Mouse (Mus musculus) hindbrain, embryonic 12.5 days (tissue): ENCODE results near the gene Rnf208. TPM values are rescaled to one million over a fixed set of nuclear protein-coding genes. Genes with fewer than 3 reads are reported as not detected.

ENCODE experiments used
- ATAC-seq: fragments of 200-750 bp; cut with Nextera tagmentation; 2 replicates; pipeline ENCODE4 v1.8.0; 2017; ENCODE audit warnings: moderate TSS enrichment; ENCODE audit not compliant: low FRiP score
- H3K27ac ChIP-seq: fragments of 300-500 bp; sonication (generic); 2 replicates; pipeline ENCODE4 v1.5.1; 2016; ENCODE audit warnings: mild to moderate bottlenecking
- H3K27me3 ChIP-seq: fragments of 300-500 bp; sonication (generic); 2 replicates; pipeline ENCODE4 v1.6.1; 2016; ENCODE audit warnings: mild to moderate bottlenecking
- H3K36me3 ChIP-seq: fragments of 300-500 bp; sonication (generic); 2 replicates; pipeline ENCODE4 v1.6.1; 2016; ENCODE audit warnings: mild to moderate bottlenecking
- H3K4me1 ChIP-seq: fragments of 300-500 bp; sonication (generic); 2 replicates; pipeline ENCODE4 v1.6.1; 2016
- H3K4me2 ChIP-seq: fragments of 300-500 bp; sonication (generic); replicated peaks from 2 replicates; pipeline ENCODE4 v1.6.1; 2016; ENCODE audit warnings: mild to moderate bottlenecking
- H3K4me3 ChIP-seq: fragments of 300-500 bp; sonication (generic); 2 replicates; pipeline ENCODE4 v1.5.1; 2016; ENCODE audit warnings: mild to moderate bottlenecking
- H3K9ac ChIP-seq: fragments of 300-500 bp; sonication (generic); 2 replicates; pipeline ENCODE4 v1.6.1; 2016; ENCODE audit warnings: mild to moderate bottlenecking, moderate library complexity
- H3K9me3 ChIP-seq: fragments of 300-500 bp; sonication (generic); replicated peaks from 2 replicates; pipeline ENCODE4 v1.6.1; 2016; ENCODE audit warnings: mild to moderate bottlenecking
- WGBS: fragments of 180-500 bp; shearing (Covaris S2); methylation state at CpG from one replicate; pipeline ENCODE4 v1.1.7; 2016; 5-methylcytosine and 5-hydroxymethylcytosine counted together
- polyA plus RNA-seq: library from polyadenylated mRNA; unstranded; fragments of >200 nt; fragmentation: Nextera tagmentation; extraction: Ambion mirVana; gene quantifications from 2 replicates; pipeline ENCODE4 v1.2.1, GENCODE M21; 2016

The Rnf208 gene
- polyA plus RNA-seq, 1 experiment from 2014 or later, result 37.8 TPM

GRCm38 (mm10) chr2:25290101-25290815 is 48.2 kb downstream of the Rnf208 start:
- peaks cover 84% of the 10 kb centered on the region for H3K27me3 ChIP-seq
- ATAC-seq, result no peak
- peak overlapping the region; percentile 17 for H3K4me3 ChIP-seq
- peak overlapping the region; percentile 40 for H3K4me2 ChIP-seq
- H3K36me3 ChIP-seq, result peaks cover 12% of the 10 kb centered on the region
- H3K9me3 ChIP-seq, result no peaks in the 10 kb centered on the region
- peaks cover 16% of the 10 kb centered on the region for H3K4me1 ChIP-seq
- H3K9ac ChIP-seq, result peak overlapping the region; percentile 8; the same call in 1 of the 2 replicates
- 2% methylated on average over 54 of the region's 54 CpGs for WGBS
- no peak overlapping the region for H3K27ac ChIP-seq

DNA sequence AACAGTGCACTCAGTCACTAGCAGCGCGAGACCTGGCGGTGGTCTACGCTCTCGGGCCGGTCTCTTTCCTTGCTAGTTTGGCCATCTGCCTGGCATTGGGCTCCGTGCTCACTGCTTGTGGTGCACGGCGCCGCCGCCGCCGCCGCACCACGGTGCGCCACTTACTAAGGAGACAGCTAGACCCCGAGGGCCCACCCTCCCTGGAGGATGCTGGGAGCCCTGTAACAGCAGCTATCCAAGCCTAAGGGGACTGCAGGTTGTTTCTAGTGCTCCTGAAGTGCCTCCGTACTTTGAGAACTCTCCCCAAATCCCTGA is 48.7 kb downstream of the Rnf208 start:
- ATAC-seq, result no peak
- Histone ChIP-seq H3K27me3 (peaks cover 89% of the 10 kb centered on the region), H3K9ac (0 out of 2 replicates have a peak overlapping the region, but pooled peaks have one; percentile 8), H3K27ac (no peak overlapping the region), H3K4me2 (peak overlapping the region; percentile 40; the same call in 1 of the 2 replicates), H3K4me3 (no peak overlapping the region; the same call in 1 of the 2 replicates), H3K36me3 (peaks cover 7% of the 10 kb centered on the region), H3K9me3 (no peaks in the 10 kb centered on the region), H3K4me1 (peaks cover 16% of the 10 kb centered on the region)
- under 1% methylated on average over 18 of the region's 18 CpGs for WGBS

DNA sequence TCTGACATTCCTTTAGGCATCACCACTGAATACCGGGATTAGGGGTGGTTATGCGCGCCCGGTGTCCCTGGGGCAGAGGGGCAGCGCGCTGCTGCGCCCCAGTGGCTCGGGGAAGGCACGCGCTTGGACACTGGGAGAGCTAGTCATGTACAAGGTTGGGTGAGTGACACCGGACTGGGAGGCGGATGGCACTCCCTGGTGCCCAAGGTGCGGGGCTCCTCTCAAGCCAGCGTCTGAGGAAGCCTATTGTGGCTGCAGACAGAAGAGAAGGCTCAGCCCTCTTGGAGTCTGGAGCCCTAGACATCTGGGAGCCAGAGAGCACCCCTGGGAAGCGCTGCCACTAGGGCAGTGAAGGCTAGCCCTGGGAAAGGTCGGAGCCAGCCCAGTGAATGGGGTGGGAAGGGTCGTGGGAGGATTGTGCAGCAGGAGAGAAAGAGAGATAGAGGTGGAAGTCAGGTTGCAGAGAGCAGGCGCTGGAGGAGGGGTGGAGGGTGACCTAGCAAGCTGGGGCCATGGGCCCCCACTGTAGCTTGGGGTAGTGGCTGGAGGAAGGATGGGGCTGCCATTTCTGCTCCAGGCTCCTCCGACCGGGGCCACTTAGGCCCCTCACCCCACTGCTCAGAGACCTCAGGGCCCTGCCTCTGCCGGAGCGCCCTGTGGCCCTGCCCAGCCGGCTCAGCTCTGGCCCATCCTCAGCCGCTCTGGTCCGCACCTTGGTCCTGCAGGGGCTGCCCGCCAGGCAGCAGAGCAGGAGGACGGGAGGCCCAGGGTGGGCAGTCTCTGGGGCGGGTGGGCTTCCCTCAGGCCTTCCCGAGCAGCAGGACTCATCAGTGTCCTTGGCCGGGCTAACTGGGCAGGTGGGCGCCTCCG is 49.4 kb downstream of the Rnf208 start:
- no peak overlapping the region for H3K9ac ChIP-seq

DNA sequence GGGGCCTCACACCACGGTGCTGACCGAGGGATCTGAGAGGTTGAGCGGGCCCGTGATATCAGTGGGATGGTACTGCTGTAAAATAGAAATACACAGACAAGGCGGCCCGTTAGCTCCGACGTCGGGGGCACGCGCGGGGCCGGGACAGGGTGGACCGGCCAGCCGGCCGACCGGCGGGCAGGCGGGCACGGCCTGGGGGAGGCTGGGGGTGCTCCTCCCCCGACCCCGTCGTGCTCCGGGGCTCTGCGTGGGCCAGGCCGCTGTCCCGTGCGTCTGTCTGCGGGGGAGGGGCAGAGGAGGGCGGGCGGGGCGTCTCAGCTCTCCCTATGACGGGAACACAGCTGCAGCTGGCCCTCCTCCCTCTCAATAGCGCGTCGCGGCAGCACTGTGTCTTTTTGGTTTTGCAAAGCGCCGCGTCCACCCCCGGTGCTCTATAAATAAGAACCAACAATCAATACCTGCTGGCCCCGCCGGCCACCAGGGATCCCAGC is 50.0 kb downstream of the Rnf208 start:
- 8% methylated on average over 35 of the region's 43 CpGs for WGBS
- Histone ChIP-seq H3K4me3 (peak overlapping the region; percentile 31), H3K9ac (peak overlapping the region; percentile 54), H3K27ac (no peak overlapping the region), H3K27me3 (peaks cover 99% of the 10 kb centered on the region), H3K4me1 (peaks cover 16% of the 10 kb centered on the region), H3K4me2 (peak overlapping the region; percentile 47), H3K9me3 (no peaks in the 10 kb centered on the region), H3K36me3 (no peaks in the 10 kb centered on the region)
- peak; percentile 49 for ATAC-seq

More for the DNA sequence above, 49.4 kb downstream of the Rnf208 start:
- Histone ChIP-seq H3K36me3 (peaks cover under 1% of the 10 kb centered on the region), H3K4me1 (peaks cover 16% of the 10 kb centered on the region), H3K27ac (no peak overlapping the region), H3K9me3 (no peaks in the 10 kb centered on the region), H3K4me2 (peak overlapping the region; percentile 47), H3K27me3 (peaks cover 94% of the 10 kb centered on the region), H3K4me3 (peak overlapping the region; percentile 31; the same call in 1 of the 2 replicates)
- WGBS, result 8% methylated on average over 31 of the region's 32 CpGs
- 0 out of 2 replicates have a peak, but pooled peaks have one; percentile 12 for ATAC-seq

- Histone ChIP-seq H3K27ac (no peak overlapping the region), H3K27me3 (peaks cover 98% of the 10 kb centered on the region), H3K9me3 (no peaks in the 10 kb centered on the region), H3K9ac (no peak overlapping the region), H3K4me2 (no peak overlapping the region), H3K4me3 (no peak overlapping the region), H3K4me1 (peaks cover 16% of the 10 kb centered on the region), H3K36me3 (no peaks in the 10 kb centered on the region)
- WGBS, result 0% methylated on average over 1 of the region's 1 CpGs
- ATAC-seq, result no peak
These were observed 50.8 kb downstream of the Rnf208 start for GRCm38 (mm10) chr2:25292856-25293255.

DNA sequence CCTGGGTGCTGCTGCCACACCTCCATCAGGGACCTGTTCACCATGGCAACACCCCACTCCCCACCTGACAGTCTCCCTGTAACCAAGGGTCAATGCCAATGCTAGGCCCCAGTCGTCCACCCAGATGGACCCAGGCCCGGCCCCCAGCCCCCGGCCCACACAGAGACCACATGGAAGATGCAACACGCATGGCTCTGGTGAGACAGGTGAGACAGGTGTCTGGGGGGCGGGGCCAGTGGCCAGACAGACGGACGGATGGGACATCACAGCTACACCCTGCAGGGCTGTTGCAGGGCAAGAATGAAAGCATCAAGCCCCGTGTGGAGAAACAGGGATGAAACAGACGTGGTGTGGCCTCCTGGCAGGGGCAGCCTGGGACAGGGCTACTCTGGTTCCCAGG is 51.7 kb downstream of the Rnf208 start:
- 80% methylated on average over 9 of the region's 9 CpGs for WGBS
- peaks cover 93% of the 10 kb centered on the region for H3K27me3 ChIP-seq
- ATAC-seq, result no peak

More for the DNA sequence above, 51.7 kb downstream of the Rnf208 start:
- H3K4me3 ChIP-seq, result no peak overlapping the region
- H3K27ac ChIP-seq, result no peak overlapping the region
- no peaks in the 10 kb centered on the region for H3K9me3 ChIP-seq
- no peak overlapping the region for H3K4me2 ChIP-seq
- peaks cover 16% of the 10 kb centered on the region for H3K4me1 ChIP-seq
- H3K9ac ChIP-seq, result no peak overlapping the region
- no peaks in the 10 kb centered on the region for H3K36me3 ChIP-seq

Other genes with a start within 250 kb of the Rnf208 start
- 108 and 115 TPM in 2 replicates for gene Nsmf, start 187.9 kb upstream of the Rnf208 start, polyA plus RNA-seq
- gene Entpd8, start 162.0 kb upstream of the Rnf208 start, polyA plus RNA-seq, result not detected in 2 replicates
- gene Noxa1, start 147.1 kb upstream of the Rnf208 start, polyA plus RNA-seq, result 0.14 and 0.22 TPM in 2 replicates
- gene Nrarp, start 61.5 kb upstream of the Rnf208 start, polyA plus RNA-seq, result 70.9 and 76.4 TPM in 2 replicates
- gene Tor4a, start 45.4 kb upstream of the Rnf208 start, polyA plus RNA-seq, result 1.8 and 2.4 TPM in 2 replicates
- gene Nelfb, start 30.8 kb upstream of the Rnf208 start, polyA plus RNA-seq, result 107 and 117 TPM in 2 replicates
- gene Stpg3, start 27.6 kb upstream of the Rnf208 start, polyA plus RNA-seq, result not detected in 2 replicates
- gene Fam166a, start 23.5 kb upstream of the Rnf208 start, polyA plus RNA-seq, result 0.19 TPM in 1 of 2 replicates, not detected in the other
- 391 and 416 TPM in 2 replicates for gene Tubb4b, start 17.6 kb upstream of the Rnf208 start, polyA plus RNA-seq
- not detected in 2 replicates for gene Slc34a3, start 7.9 kb upstream of the Rnf208 start, polyA plus RNA-seq
- not detected in 2 replicates for gene Rnf224, start 5.5 kb upstream of the Rnf208 start, polyA plus RNA-seq
- gene Cysrt1, start 197 bp downstream of the Rnf208 start, polyA plus RNA-seq, result not detected in 2 replicates
- 3.5 and 6.2 TPM in 2 replicates for gene AL732309.1, start 4.6 kb downstream of the Rnf208 start, polyA plus RNA-seq
- gene Tmem203, start 13.2 kb downstream of the Rnf208 start, polyA plus RNA-seq, result 16.5 and 18.6 TPM in 2 replicates
- gene Tprn, start 20.4 kb downstream of the Rnf208 start, polyA plus RNA-seq, result 13.2 and 14.9 TPM in 2 replicates
- 195 and 201 TPM in 2 replicates for gene Ssna1, start 30.2 kb downstream of the Rnf208 start, polyA plus RNA-seq
- 147 and 152 TPM in 2 replicates for gene Anapc2, start 30.2 kb downstream of the Rnf208 start, polyA plus RNA-seq
- not detected in 2 replicates for gene Tmem210, start 45.9 kb downstream of the Rnf208 start, polyA plus RNA-seq
- not detected in 2 replicates for gene Lrrc26, start 47.7 kb downstream of the Rnf208 start, polyA plus RNA-seq
- gene Grin1, start 76.9 kb downstream of the Rnf208 start, polyA plus RNA-seq, result 6.3 and 6.9 TPM in 2 replicates
- 73.5 and 78.8 TPM in 2 replicates for gene Man1b1, start 90.1 kb downstream of the Rnf208 start, polyA plus RNA-seq
- 21.9 and 23.5 TPM in 2 replicates for gene Dpp7, start 114.1 kb downstream of the Rnf208 start, polyA plus RNA-seq
- gene Uap1l1, start 123.4 kb downstream of the Rnf208 start, polyA plus RNA-seq, result 5.7 and 7.9 TPM in 2 replicates
- gene Sapcd2, start 130.1 kb downstream of the Rnf208 start, polyA plus RNA-seq, result 31.9 and 41.4 TPM in 2 replicates
- 0.22 and 0.46 TPM in 2 replicates for gene Entpd2, start 153.6 kb downstream of the Rnf208 start, polyA plus RNA-seq
- gene Npdc1, start 157.1 kb downstream of the Rnf208 start, polyA plus RNA-seq, result 216 and 225 TPM in 2 replicates
- 0.53 TPM in 1 of 2 replicates, not detected in the other for gene Fut7, start 181.0 kb downstream of the Rnf208 start, polyA plus RNA-seq
- 10.1 and 10.6 TPM in 2 replicates for gene Abca2, start 186.4 kb downstream of the Rnf208 start, polyA plus RNA-seq
- gene Clic3, start 214.6 kb downstream of the Rnf208 start, polyA plus RNA-seq, result 2.3 and 2.4 TPM in 2 replicates
- 41.6 and 49.4 TPM in 2 replicates for gene Paxx, start 218.8 kb downstream of the Rnf208 start, polyA plus RNA-seq
- 2.8 and 3.0 TPM in 2 replicates for gene Ptgds, start 227.8 kb downstream of the Rnf208 start, polyA plus RNA-seq